Mouse (Mus musculus): ENCODE measurements around the gene Rnf213. TPM values are rescaled to one million over a fixed set of nuclear protein-coding genes. Genes with fewer than 3 reads are reported as not detected.
A peak's percentile ranks its signal among the peaks of the same experiment; 100 is the strongest.
"Not testable (repeated sequence)": the region's sequence is repeated elsewhere in the genome, so short reads cannot be mapped to it uniquely, and the experiment has no call there.

Gene Rnf213
- polyA plus RNA-seq, 1 experiment from 2014 or later, result 0.90 TPM

DNA sequence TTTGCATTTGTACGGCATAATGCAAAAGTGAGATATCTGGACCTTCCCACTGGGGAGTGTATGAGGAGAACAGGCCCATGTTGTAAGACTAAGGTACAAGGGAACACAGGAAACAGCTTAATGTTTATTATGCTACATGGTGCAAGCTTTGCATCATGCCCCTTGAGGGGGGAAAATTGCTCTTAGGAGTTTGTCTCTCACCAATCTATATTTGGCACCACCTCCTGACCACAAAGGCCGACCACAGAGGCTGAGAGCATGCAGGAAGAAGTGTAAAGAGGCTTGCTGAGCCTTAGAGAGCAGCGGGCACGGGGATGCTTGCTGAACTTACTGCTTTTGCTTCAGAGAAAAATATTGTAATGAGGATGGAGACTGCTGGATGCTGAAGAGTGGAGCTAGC lies 8.0 kb upstream of the Rnf213 start:
- Histone ChIP-seq H3K4me2 (ENCODE audit: low read length) (no peak overlapping the region), H3K27me3 (ENCODE audit: control insufficient read depth, insufficient read depth, low read depth, low read length) (peaks cover 16% of the 10 kb centered on the region), H3K4me1 (ENCODE audit: control insufficient read depth, insufficient read depth, low read length) (peaks cover 5% of the 10 kb centered on the region), H3K36me3 (ENCODE audit: control insufficient read depth, insufficient read depth, low read length) (no peaks in the 10 kb centered on the region), H3K9ac (ENCODE audit: low read depth, low read length) (no peak overlapping the region), H3K9me3 (replicated peaks; ENCODE audit: control insufficient read depth, low read length, poor library complexity, severe bottlenecking) (no peaks in the 10 kb centered on the region), H3K4me3 (ENCODE audit: low read depth, low read length) (no peak overlapping the region), H3K27ac (ENCODE audit: low read length) (no peak overlapping the region)
- 80% methylated on average over 4 of the region's 4 CpGs for WGBS
- ATAC-seq, result no peak

DNA sequence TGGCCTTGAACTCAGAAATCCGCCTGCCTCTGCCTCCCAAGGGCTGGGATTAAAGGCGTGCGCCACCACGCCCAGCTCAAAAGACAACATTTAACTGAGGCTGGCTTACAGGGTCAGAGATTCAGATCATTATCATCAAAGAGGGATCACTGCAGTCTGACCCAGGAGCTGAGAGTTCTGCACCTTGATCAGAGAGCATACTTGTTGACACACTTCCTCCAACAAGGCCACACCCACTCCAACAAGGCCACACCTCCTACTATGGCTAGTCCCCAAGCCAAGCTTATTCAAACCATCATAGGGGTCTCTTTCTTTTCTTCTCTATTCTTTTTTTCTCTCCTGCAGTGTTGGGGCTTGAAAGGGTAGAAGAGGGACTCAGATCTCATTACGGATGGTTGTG lies 6.6 kb upstream of the Rnf213 start:
- H3K27ac ChIP-seq (ENCODE audit: low read length), result no peak overlapping the region
- peaks cover 28% of the 10 kb centered on the region for H3K27me3 ChIP-seq (ENCODE audit: control insufficient read depth, insufficient read depth, low read depth, low read length)
- H3K4me2 ChIP-seq (ENCODE audit: low read length), result no peak overlapping the region
- H3K9me3 ChIP-seq (replicated peaks; ENCODE audit: control insufficient read depth, low read length, poor library complexity, severe bottlenecking), result no peaks in the 10 kb centered on the region
- no peak for ATAC-seq
- H3K36me3 ChIP-seq (ENCODE audit: control insufficient read depth, insufficient read depth, low read length), result no peaks in the 10 kb centered on the region
- H3K4me1 ChIP-seq (ENCODE audit: control insufficient read depth, insufficient read depth, low read length), result peaks cover 13% of the 10 kb centered on the region
- H3K4me3 ChIP-seq (ENCODE audit: low read depth, low read length), result no peak overlapping the region
- H3K9ac ChIP-seq (ENCODE audit: low read depth, low read length), result no peak overlapping the region
- 95% methylated on average over 5 of the region's 5 CpGs for whole genome bisulfite sequencing

DNA sequence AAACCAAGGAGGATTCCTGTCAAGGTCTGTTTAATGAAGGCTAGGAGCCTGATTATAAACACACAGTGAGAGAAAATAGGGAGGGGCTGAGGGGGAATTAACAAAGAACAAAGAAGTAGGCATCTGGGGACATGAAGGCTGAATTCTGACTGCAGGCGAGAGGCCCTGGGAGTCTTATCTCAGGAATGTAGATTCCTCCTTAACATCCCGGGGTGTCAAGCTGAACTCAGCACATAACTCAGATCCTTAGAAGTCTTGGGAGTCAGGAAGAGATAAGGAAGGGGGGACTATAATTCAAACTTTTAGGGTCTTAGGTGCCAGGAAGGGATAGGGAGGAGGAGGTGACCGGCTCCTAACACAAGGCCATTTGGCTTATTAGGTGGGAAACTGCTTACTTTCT lies 5.6 kb upstream of the Rnf213 start:
- H3K9ac ChIP-seq (ENCODE audit: low read depth, low read length); H3K36me3 ChIP-seq (ENCODE audit: control insufficient read depth, insufficient read depth, low read length); H3K27ac ChIP-seq (ENCODE audit: low read length); H3K4me2 ChIP-seq (ENCODE audit: low read length); H3K9me3 ChIP-seq (replicated peaks; ENCODE audit: control insufficient read depth, low read length, poor library complexity, severe bottlenecking); ATAC-seq; H3K4me3 ChIP-seq (ENCODE audit: low read depth, low read length): not testable (repeated sequence)
- Histone ChIP-seq H3K27me3 (ENCODE audit: control insufficient read depth, insufficient read depth, low read depth, low read length) (peaks cover 38% of the 10 kb centered on the region), H3K4me1 (ENCODE audit: control insufficient read depth, insufficient read depth, low read length) (peaks cover 13% of the 10 kb centered on the region)
- WGBS, result 32% methylated on average over 3 of the region's 3 CpGs

DNA sequence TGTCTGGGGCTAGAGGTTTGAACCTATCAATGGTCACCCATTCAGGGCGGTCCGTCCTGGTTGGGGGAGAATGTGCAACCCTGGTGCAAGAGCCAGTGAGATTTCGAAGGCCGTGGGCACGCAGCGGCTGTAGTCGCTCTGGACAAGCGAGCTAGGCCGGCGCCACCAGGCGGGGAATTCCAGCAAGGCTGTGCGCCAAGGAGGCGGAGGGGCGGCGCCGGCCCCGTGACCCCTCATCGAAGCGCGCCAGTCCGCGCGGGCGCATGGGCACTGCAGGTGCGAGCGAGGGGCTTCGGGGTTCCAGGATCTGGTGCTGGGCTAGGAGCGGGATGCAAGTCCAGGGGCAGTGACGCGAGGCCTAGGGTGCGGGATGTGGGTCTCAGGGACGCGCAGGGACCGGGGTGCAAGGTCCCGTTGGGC lies 3.0 kb upstream of the Rnf213 start:
- Histone ChIP-seq H3K4me1 (ENCODE audit: control insufficient read depth, insufficient read depth, low read length) (peaks cover 21% of the 10 kb centered on the region), H3K9me3 (replicated peaks; ENCODE audit: control insufficient read depth, low read length, poor library complexity, severe bottlenecking) (no peaks in the 10 kb centered on the region), H3K4me3 (ENCODE audit: low read depth, low read length) (peak overlapping the region; percentile 50), H3K36me3 (ENCODE audit: control insufficient read depth, insufficient read depth, low read length) (no peaks in the 10 kb centered on the region), H3K27me3 (ENCODE audit: control insufficient read depth, insufficient read depth, low read depth, low read length) (peaks cover 61% of the 10 kb centered on the region), H3K27ac (ENCODE audit: low read length) (no peak overlapping the region), H3K9ac (ENCODE audit: low read depth, low read length) (peak overlapping the region; percentile 65), H3K4me2 (ENCODE audit: low read length) (peak overlapping the region; percentile 93)
- WGBS, result under 1% methylated on average over 35 of the region's 35 CpGs
- no peak for ATAC-seq

DNA sequence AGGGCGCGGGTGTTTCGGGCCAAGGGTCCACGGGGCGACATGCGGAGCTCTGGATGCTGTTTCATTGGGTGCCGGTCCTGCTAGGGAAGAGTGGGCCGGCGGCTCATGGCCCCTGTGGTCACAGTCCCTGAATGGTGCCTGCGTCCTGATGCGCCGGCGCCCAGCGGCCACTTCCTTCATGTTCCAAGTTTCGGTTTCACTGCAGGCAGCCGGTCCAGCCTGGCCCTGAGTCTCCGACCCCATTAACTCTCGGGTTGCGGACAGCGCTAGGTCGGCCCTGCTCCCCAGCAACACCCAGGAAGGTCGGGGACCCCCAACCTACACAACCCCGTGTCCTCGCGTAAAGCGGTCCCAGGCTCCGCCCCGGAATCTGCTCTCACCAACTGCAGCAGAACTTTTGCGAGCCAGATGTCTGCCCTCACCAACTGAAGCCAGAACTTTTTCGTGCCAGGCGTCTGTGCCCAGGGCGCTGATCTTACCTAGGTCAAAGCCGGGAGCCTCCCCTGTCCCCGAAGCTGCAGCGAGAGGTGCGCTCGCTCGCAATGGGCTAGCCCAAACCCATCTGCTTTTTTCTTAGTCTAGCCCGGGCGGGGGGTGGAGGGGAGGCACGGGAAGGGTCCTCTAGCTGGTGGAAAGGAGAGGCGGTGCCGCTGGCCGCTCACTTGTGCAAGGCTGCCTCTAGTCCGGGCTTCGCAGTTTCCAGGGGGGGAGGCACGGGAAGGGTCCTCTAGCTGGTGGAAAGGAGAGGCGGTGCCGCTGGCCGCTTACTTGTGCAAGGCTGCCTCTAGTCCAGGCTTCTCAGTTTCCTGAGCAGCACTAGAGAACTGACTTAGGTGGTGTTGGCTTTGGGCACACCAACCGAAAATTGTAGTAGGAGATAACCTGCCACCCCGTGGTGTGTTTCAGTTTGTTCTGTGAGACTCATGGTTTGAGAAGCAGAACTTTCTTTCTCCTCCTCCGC lies 2.3 kb upstream of the Rnf213 start:
- ATAC-seq, result no peak
- peak overlapping the region; percentile 50 for H3K4me3 ChIP-seq (ENCODE audit: low read depth, low read length)
- H3K27me3 ChIP-seq (ENCODE audit: control insufficient read depth, insufficient read depth, low read depth, low read length), result peaks cover 65% of the 10 kb centered on the region
- no peak overlapping the region for H3K27ac ChIP-seq (ENCODE audit: low read length)
- H3K9ac ChIP-seq (ENCODE audit: low read depth, low read length), result peak overlapping the region; percentile 65
- H3K9me3 ChIP-seq (replicated peaks; ENCODE audit: control insufficient read depth, low read length, poor library complexity, severe bottlenecking), result no peaks in the 10 kb centered on the region
- no peaks in the 10 kb centered on the region for H3K36me3 ChIP-seq (ENCODE audit: control insufficient read depth, insufficient read depth, low read length)
- H3K4me2 ChIP-seq (ENCODE audit: low read length), result peak overlapping the region; percentile 93
- WGBS, result 2% methylated on average over 53 of the region's 53 CpGs
- peaks cover 21% of the 10 kb centered on the region for H3K4me1 ChIP-seq (ENCODE audit: control insufficient read depth, insufficient read depth, low read length)

DNA sequence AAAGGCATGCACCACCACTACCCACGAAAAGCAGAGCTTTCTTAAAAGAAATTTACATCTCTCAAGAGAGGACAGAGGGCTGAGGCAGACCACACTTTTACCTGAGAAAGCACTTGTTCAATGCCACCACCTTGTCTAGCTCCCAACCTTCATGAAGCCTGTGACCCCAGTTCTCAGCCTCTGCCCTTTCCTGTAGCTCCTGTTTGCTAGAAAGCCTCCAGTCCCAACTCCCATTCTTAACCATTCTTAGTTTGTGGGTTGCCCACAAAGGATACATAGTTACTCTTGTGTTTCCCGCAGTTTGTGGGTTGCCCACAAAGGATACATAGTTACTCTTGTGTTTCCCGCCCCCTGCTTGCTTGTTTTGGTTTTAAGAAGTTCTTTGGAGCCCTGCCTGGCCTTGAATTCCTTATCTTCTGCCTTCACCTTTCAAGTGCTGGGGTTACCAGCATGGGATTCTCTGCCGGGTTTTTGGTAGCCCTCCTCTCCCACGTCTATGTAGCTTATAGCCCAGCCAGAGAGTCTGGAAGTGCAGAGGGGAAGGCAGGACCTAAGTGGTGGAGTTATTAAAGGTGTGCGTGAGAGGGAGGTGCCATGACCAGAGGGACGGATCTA lies 1.4 kb upstream of the Rnf213 start:
- Histone ChIP-seq H3K4me3 (ENCODE audit: low read depth, low read length) (no peak overlapping the region), H3K9me3 (replicated peaks; ENCODE audit: control insufficient read depth, low read length, poor library complexity, severe bottlenecking) (no peaks in the 10 kb centered on the region), H3K27ac (ENCODE audit: low read length) (no peak overlapping the region), H3K36me3 (ENCODE audit: control insufficient read depth, insufficient read depth, low read length) (no peaks in the 10 kb centered on the region), H3K27me3 (ENCODE audit: control insufficient read depth, insufficient read depth, low read depth, low read length) (peaks cover 72% of the 10 kb centered on the region), H3K4me1 (ENCODE audit: control insufficient read depth, insufficient read depth, low read length) (peaks cover 21% of the 10 kb centered on the region), H3K4me2 (ENCODE audit: low read length) (no peak overlapping the region), H3K9ac (ENCODE audit: low read depth, low read length) (no peak overlapping the region)
- no peak for ATAC-seq
- 25% methylated on average over 7 of the region's 7 CpGs for WGBS

DNA sequence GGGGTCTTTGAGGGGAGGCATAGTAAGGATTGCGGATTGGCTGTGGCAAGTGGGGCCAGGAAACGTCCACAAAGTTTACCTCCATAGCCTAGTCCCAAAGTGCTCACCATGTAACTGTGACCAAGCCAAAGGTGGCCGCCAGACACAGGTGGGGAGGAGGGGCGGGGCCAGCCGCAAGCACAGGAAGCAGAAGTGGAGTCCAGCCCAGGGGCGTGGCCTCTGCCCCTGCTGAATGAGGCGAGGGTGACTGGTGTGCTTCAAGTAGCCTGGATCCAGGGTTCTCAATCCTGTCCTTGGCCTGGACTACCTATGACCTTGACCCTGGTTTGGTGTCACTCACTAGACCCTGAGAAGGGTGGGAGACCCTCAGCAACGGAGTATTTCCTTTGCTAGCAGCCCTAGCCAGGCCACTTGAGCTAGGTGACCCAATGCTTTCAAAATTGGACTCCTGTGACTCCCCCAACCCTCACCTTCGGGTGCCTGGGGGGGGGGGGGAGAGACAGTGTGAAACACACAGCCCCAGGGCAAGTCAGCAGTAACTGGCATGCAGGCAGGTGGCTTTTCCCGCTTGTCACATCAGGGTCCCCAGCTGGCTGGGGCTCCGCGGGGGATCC lies 792 bp upstream of the Rnf213 start:
- ATAC-seq, result no peak
- WGBS, result 7% methylated on average over 12 of the region's 12 CpGs
- Histone ChIP-seq H3K9ac (ENCODE audit: low read depth, low read length) (no peak overlapping the region), H3K27ac (ENCODE audit: low read length) (no peak overlapping the region), H3K4me2 (ENCODE audit: low read length) (no peak overlapping the region), H3K36me3 (ENCODE audit: control insufficient read depth, insufficient read depth, low read length) (no peaks in the 10 kb centered on the region), H3K9me3 (replicated peaks; ENCODE audit: control insufficient read depth, low read length, poor library complexity, severe bottlenecking) (no peaks in the 10 kb centered on the region), H3K4me1 (ENCODE audit: control insufficient read depth, insufficient read depth, low read length) (peaks cover 21% of the 10 kb centered on the region), H3K27me3 (ENCODE audit: control insufficient read depth, insufficient read depth, low read depth, low read length) (peaks cover 76% of the 10 kb centered on the region), H3K4me3 (ENCODE audit: low read depth, low read length) (no peak overlapping the region)

DNA sequence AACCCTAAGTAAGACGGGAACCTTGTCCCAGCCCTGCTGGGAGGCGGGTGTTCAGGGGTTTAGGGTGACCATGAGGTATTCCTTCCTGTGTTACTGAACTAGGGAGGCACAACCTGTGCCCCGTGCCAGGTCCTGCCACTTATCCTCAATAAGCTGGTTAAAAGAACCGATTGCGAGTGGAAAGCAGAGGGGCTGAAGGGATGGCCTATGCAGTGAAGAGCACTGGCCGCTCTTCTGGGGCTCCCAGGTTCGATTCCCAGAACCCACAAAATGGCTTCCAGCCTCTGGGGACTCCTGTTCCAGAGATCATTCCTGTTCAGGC lies 544 bp downstream of the Rnf213 start:
- H3K27ac ChIP-seq (ENCODE audit: low read length), result no peak overlapping the region
- peak overlapping the region; percentile 53 for H3K4me2 ChIP-seq (ENCODE audit: low read length)
- no peaks in the 10 kb centered on the region for H3K36me3 ChIP-seq (ENCODE audit: control insufficient read depth, insufficient read depth, low read length)
- no peak overlapping the region; the same call in 1 of the 2 replicates for H3K9ac ChIP-seq (ENCODE audit: low read depth, low read length)
- no peaks in the 10 kb centered on the region for H3K9me3 ChIP-seq (replicated peaks; ENCODE audit: control insufficient read depth, low read length, poor library complexity, severe bottlenecking)
- peak overlapping the region; percentile 33; the same call in 1 of the 2 replicates for H3K4me3 ChIP-seq (ENCODE audit: low read depth, low read length)
- ATAC-seq, result no peak
- peaks cover 75% of the 10 kb centered on the region for H3K27me3 ChIP-seq (ENCODE audit: control insufficient read depth, insufficient read depth, low read depth, low read length)
- 31% methylated on average over 7 of the region's 7 CpGs for WGBS
- H3K4me1 ChIP-seq (ENCODE audit: control insufficient read depth, insufficient read depth, low read length), result peaks cover 21% of the 10 kb centered on the region

DNA sequence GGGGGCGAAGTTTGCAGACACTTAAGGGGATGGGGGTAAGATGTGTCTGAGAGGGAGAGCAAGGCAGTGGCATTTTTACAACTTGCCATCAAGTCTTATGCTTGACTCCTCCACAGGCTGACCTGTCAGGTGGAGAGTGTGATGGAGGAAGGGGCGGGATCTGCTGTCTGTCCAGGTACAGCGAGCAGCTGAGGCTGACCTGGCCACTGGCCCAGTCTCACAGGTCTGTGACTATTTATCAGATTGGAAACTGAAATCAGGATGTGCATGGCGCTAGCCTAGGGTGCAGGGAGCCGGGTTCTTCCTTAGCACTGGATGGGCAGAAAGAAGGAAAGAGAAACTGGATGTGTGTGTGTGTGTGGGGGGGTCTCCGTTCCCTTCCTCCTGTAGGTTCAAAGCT lies 1.3 kb downstream of the Rnf213 start:
- Histone ChIP-seq H3K4me1 (ENCODE audit: control insufficient read depth, insufficient read depth, low read length) (peaks cover 21% of the 10 kb centered on the region), H3K4me2 (ENCODE audit: low read length) (no peak overlapping the region), H3K9me3 (replicated peaks; ENCODE audit: control insufficient read depth, low read length, poor library complexity, severe bottlenecking) (no peaks in the 10 kb centered on the region), H3K36me3 (ENCODE audit: control insufficient read depth, insufficient read depth, low read length) (no peaks in the 10 kb centered on the region), H3K4me3 (ENCODE audit: low read depth, low read length) (no peak overlapping the region), H3K27ac (ENCODE audit: low read length) (no peak overlapping the region), H3K27me3 (ENCODE audit: control insufficient read depth, insufficient read depth, low read depth, low read length) (peaks cover 67% of the 10 kb centered on the region), H3K9ac (ENCODE audit: low read depth, low read length) (no peak overlapping the region)
- 45% methylated on average over 6 of the region's 6 CpGs for WGBS
- ATAC-seq, result no peak

Data from midbrain, embryonic 16.5 days (tissue).